Mouse (Mus musculus) spleen, adult 2 months (tissue): ENCODE data around the gene Gm3415.

Source experiments
- CTCF ChIP-seq: fragments of 200-500 bp; IDR thresholded peaks from 2 replicates; pipeline ENCODE4 v1.5.1; 2011; ENCODE audit warnings: mild to moderate bottlenecking, inconsistent platforms; ENCODE audit not compliant: insufficient read depth, insufficient read length, insufficient replicate concordance; ENCODE audit errors: extremely low read depth
- POLR2A ChIP-seq: fragments of 200-500 bp; IDR thresholded peaks from 2 replicates; pipeline ENCODE4 v1.6.1; 2011; ENCODE audit warnings: low read depth, low read length, inconsistent platforms

- TF ChIP-seq CTCF (no peak), POLR2A (no peak)
Measured at GRCm38 (mm10) chr5:146592580-146592979, 36.6 kb downstream of the Gm3415 start.
